Mouse (Mus musculus) embryonic facial prominence, embryonic 12.5 days (tissue): ENCODE results near the gene Safb. TPM values are rescaled to one million over a fixed set of nuclear protein-coding genes. Genes with fewer than 3 reads are reported as not detected.
A peak's percentile ranks its signal among the peaks of the same experiment; 100 is the strongest.
"Not testable (repeated sequence)": the region's sequence is repeated elsewhere in the genome, so short reads cannot be mapped to it uniquely, and the experiment has no call there.

Source experiments
- ATAC-seq: fragments of 200-750 bp; cut with Nextera tagmentation; 2 replicates; pipeline ENCODE4 v1.8.0; 2017; ENCODE audit not compliant: insufficient number of reproducible peaks, insufficient read depth, low FRiP score, low TSS enrichment
- H3K27ac ChIP-seq: fragments of 300-500 bp; sonication (generic); 2 replicates; pipeline ENCODE4 v1.5.1; 2016; ENCODE audit warnings: mild to moderate bottlenecking
- H3K27me3 ChIP-seq: fragments of 300-500 bp; sonication (generic); 2 replicates; pipeline ENCODE4 v1.6.1; 2016; ENCODE audit warnings: mild to moderate bottlenecking, moderate library complexity
- H3K36me3 ChIP-seq: fragments of 300-500 bp; sonication (generic); 2 replicates; pipeline ENCODE4 v1.6.1; 2016; ENCODE audit warnings: mild to moderate bottlenecking
- H3K4me1 ChIP-seq: fragments of 300-500 bp; sonication (generic); 2 replicates; pipeline ENCODE4 v1.6.1; 2016
- H3K4me2 ChIP-seq: fragments of 300-500 bp; sonication (generic); replicated peaks from 2 replicates; pipeline ENCODE4 v1.6.1; 2016; ENCODE audit warnings: mild to moderate bottlenecking, moderate library complexity
- H3K4me3 ChIP-seq: fragments of 300-500 bp; sonication (generic); 2 replicates; pipeline ENCODE4 v1.5.1; 2016; ENCODE audit warnings: mild to moderate bottlenecking
- H3K9ac ChIP-seq: fragments of 300-500 bp; sonication (generic); 2 replicates; pipeline ENCODE4 v1.6.1; 2016; ENCODE audit warnings: mild to moderate bottlenecking, moderate library complexity
- H3K9me3 ChIP-seq: fragments of 300-500 bp; sonication (generic); 2 replicates; pipeline ENCODE4 v1.6.1; 2016; ENCODE audit warnings: mild to moderate bottlenecking, moderate library complexity
- WGBS: fragments of 180-500 bp; shearing (Covaris S2); methylation state at CpG from one replicate; pipeline ENCODE4 v1.1.7; 2016; 5-methylcytosine and 5-hydroxymethylcytosine counted together
- polyA plus RNA-seq: library from polyadenylated mRNA; unstranded; fragments of >200 nt; fragmentation: Nextera tagmentation; extraction: Ambion mirVana; gene quantifications from 2 replicates; pipeline ENCODE4 v1.2.1, GENCODE M21; 2016

Gene Safb
- polyA plus RNA-seq, 1 experiment from 2014 or later = 157 TPM

DNA sequence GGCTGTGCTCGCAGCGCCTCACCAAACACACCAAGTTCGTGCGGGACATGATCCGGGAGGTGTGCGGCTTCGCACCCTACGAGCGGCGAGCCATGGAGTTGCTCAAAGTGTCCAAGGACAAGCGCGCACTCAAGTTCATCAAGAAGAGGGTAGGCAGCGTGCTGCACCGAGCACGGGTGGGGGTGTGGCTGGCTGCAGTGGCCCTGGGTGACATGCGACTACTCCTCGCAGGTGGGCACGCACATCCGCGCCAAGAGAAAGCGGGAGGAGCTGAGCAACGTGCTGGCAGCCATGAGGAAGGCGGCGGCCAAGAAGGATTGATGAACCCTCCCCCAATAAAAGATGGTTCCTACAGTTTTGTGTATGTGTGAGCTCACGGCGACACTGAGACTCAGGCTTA, 29.3 kb downstream of the Safb start:
- not testable (repeated sequence) for H3K27me3 ChIP-seq, ATAC-seq, H3K9me3 ChIP-seq
- under 1% methylated on average over 26 of the region's 26 CpGs for WGBS
- peak overlapping the region; percentile 96 for H3K4me2 ChIP-seq
- H3K36me3 ChIP-seq = peaks cover 47% of the 10 kb centered on the region
- peak overlapping the region; percentile 68 for H3K4me3 ChIP-seq
- peak overlapping the region; percentile 94; the same call in 1 of the 2 replicates for H3K27ac ChIP-seq
- H3K4me1 ChIP-seq = peaks cover 24% of the 10 kb centered on the region
- peak overlapping the region; percentile 83 for H3K9ac ChIP-seq

GRCm38 (mm10) chr17:56614391-56615135, 29.9 kb downstream of the Safb start:
- Histone ChIP-seq H3K27me3 (no peaks in the 10 kb centered on the region), H3K27ac (no peak overlapping the region), H3K4me3 (peak overlapping the region; percentile 68), H3K9ac (peak overlapping the region; percentile 83), H3K36me3 (peaks cover 54% of the 10 kb centered on the region), H3K4me2 (peak overlapping the region; percentile 96), H3K9me3 (no peaks in the 10 kb centered on the region), H3K4me1 (peaks cover 23% of the 10 kb centered on the region)
- no peak for ATAC-seq
- WGBS = 33% methylated on average over 14 of the region's 14 CpGs

DNA sequence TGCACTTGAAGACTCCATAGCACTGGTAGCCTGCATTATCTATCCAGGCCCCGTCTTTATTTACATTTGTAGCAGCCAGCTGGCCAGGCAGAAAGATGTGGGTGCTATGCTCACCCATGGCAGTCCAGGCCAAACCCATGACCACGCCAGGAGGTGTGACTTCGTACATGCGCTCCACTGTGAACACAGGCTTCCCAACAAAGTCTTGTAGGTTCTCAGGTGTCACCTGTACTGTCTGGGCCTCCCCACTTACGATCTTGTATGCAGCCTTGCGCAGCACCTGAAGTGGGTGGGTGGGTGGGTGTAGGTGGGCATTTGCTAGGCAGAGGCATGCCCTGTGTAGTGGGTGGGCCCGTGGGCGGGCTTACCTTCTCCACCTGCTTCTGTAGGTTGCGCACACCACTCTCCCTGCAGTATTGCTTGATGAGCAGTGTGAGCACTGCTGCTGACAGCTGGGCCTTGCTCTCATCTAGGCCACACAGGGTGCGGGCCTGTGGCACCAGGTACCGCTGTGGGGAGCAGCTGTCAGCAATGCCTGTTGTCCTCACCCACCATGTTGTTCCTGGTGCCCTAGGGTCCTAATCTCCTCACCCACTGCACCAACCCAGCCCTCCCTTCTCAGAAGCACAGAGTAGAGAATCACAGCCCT, 30.6 kb downstream of the Safb start:
- H3K36me3 ChIP-seq = peaks cover 61% of the 10 kb centered on the region
- peak overlapping the region; percentile 83 for H3K9ac ChIP-seq
- no peaks in the 10 kb centered on the region for H3K9me3 ChIP-seq
- WGBS = 87% methylated on average over 11 of the region's 11 CpGs
- H3K4me1 ChIP-seq = peaks cover 22% of the 10 kb centered on the region
- peak overlapping the region; percentile 68 for H3K4me3 ChIP-seq
- ATAC-seq = no peak
- no peak overlapping the region for H3K27ac ChIP-seq
- H3K4me2 ChIP-seq = peak overlapping the region; percentile 96
- no peaks in the 10 kb centered on the region for H3K27me3 ChIP-seq

DNA sequence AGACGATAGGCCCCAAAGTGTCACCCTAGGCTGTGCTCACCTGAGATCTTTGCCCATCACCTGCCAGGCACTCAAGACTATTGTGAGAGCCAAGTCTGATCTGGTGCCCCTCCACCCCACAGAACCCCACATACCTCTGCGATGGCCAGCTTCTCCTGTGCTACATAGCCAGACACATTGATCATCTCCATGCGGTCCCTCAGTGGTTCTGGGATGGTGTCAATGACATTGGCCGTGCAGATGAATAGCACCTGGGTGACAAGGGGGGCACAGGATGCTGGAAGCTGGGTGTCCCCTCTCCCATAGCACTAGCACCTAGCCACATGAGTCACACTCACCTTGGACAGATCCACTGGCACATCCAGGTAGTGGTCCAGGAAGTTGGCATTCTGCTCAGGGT, 31.2 kb downstream of the Safb start:
- peaks cover 18% of the 10 kb centered on the region for H3K4me1 ChIP-seq
- no peak overlapping the region for H3K4me2 ChIP-seq
- WGBS = 93% methylated on average over 4 of the region's 4 CpGs
- no peaks in the 10 kb centered on the region for H3K9me3 ChIP-seq
- H3K4me3 ChIP-seq = no peak overlapping the region
- ATAC-seq = no peak
- H3K9ac ChIP-seq = no peak overlapping the region
- peaks cover 66% of the 10 kb centered on the region for H3K36me3 ChIP-seq
- no peaks in the 10 kb centered on the region for H3K27me3 ChIP-seq
- no peak overlapping the region for H3K27ac ChIP-seq

- Histone ChIP-seq H3K4me1 (peaks cover 18% of the 10 kb centered on the region), H3K4me2 (no peak overlapping the region), H3K36me3 (peaks cover 74% of the 10 kb centered on the region), H3K27me3 (no peaks in the 10 kb centered on the region), H3K4me3 (no peak overlapping the region), H3K9ac (no peak overlapping the region), H3K9me3 (no peaks in the 10 kb centered on the region), H3K27ac (no peak overlapping the region)
- WGBS = 77% methylated on average over 3 of the region's 3 CpGs
- ATAC-seq = no peak
These were observed 32.1 kb downstream of the Safb start for GRCm38 (mm10) chr17:56616725-56617124.

GRCm38 (mm10) chr17:56617628-56618027, 33.0 kb downstream of the Safb start:
- WGBS = 92% methylated on average over 8 of the region's 8 CpGs
- no peaks in the 10 kb centered on the region for H3K27me3 ChIP-seq
- peaks cover 83% of the 10 kb centered on the region for H3K36me3 ChIP-seq
- no peak overlapping the region for H3K4me3 ChIP-seq
- H3K4me2 ChIP-seq = no peak overlapping the region
- H3K27ac ChIP-seq = no peak overlapping the region
- 0 out of 2 replicates have a peak overlapping the region, but pooled peaks have one; percentile 7 for H3K9ac ChIP-seq
- ATAC-seq = no peak
- H3K9me3 ChIP-seq = no peaks in the 10 kb centered on the region
- peaks cover 15% of the 10 kb centered on the region for H3K4me1 ChIP-seq

DNA sequence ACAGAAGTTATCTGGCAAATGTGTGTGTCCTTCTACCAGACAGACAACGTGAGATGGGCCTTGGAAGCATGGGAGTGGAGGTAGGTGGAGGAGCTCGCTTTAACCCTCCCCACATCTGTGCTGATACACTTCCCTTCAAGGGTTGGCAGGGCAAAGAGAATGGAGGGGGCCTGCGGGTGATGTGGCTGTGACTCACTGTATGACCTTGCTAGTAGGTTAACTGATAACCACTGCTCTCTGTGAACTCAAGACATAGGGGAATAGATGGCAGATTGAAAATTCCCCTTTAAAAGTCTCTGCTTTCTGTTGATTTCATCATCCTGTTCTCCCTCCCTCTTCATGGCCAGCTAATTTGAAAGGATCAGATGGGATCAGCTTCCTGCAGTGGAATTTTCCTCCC, 40.9 kb downstream of the Safb start:
- no peak for ATAC-seq
- no peaks in the 10 kb centered on the region for H3K27me3 ChIP-seq
- no peaks in the 10 kb centered on the region for H3K9me3 ChIP-seq
- peak overlapping the region; percentile 94; the same call in 1 of the 2 replicates for H3K4me2 ChIP-seq
- H3K4me3 ChIP-seq = peak overlapping the region; percentile 96; the same call in 1 of the 2 replicates
- H3K36me3 ChIP-seq = peaks cover 29% of the 10 kb centered on the region
- 70% methylated on average over 3 of the region's 3 CpGs for WGBS
- no peak overlapping the region for H3K27ac ChIP-seq
- peaks cover 17% of the 10 kb centered on the region for H3K4me1 ChIP-seq
- no peak overlapping the region for H3K9ac ChIP-seq

DNA sequence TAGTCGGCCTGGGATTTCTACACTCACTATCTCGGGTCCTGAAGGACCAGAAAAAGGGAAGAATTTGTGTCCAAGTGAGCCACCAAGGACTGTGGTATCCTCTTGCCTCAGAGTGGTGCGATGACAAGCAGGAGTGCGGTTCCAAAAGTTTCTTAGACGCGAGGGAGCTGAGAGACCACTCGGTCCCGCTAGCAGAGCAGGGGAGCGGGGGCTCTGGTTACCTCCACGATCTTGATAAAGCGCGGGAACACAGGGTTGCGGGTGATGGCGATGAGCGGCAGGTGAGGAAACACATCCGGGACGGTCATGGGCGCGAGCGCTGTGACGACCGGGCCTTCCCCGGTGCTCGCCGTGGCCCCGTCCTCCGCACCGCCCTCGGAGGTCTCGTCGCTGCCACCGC, 41.6 kb downstream of the Safb start:
- WGBS = under 1% methylated on average over 24 of the region's 32 CpGs
- H3K4me1 ChIP-seq = peaks cover 17% of the 10 kb centered on the region

GRCm38 (mm10) chr17:56626754-56627470, 42.3 kb downstream of the Safb start, which contains the start of gene Lonp1:
Lonp1 (minus strand) TSS chr17:56626887.
- H3K27ac ChIP-seq = peak within 1 kb of the TSS; percentile 80
- peaks cover 17% of the 10 kb centered on the region for H3K4me1 ChIP-seq
- H3K4me3 ChIP-seq = peak within 1 kb of the TSS; percentile 96
- no peaks in the 10 kb centered on the region for H3K27me3 ChIP-seq
- peak within 1 kb of the TSS; percentile 92 for H3K9ac ChIP-seq
- under 1% methylated on average over 51 of the region's 51 CpGs for WGBS
- peak within 1 kb of the TSS; percentile 94 for H3K4me2 ChIP-seq
- ATAC-seq = peak; percentile 87
- H3K9me3 ChIP-seq = no peaks in the 10 kb centered on the region
- peaks cover 16% of the 10 kb centered on the region for H3K36me3 ChIP-seq

More for the DNA sequence above, 41.6 kb downstream of the Safb start:
- H3K9me3 ChIP-seq = no peaks in the 10 kb centered on the region
- peak overlapping the region; percentile 92 for H3K9ac ChIP-seq
- H3K27ac ChIP-seq = peak overlapping the region; percentile 70; the same call in 1 of the 2 replicates
- H3K4me3 ChIP-seq = peak overlapping the region; percentile 96
- H3K4me2 ChIP-seq = peak overlapping the region; percentile 94
- no peak for ATAC-seq
- H3K27me3 ChIP-seq = no peaks in the 10 kb centered on the region
- H3K36me3 ChIP-seq = peaks cover 22% of the 10 kb centered on the region

DNA sequence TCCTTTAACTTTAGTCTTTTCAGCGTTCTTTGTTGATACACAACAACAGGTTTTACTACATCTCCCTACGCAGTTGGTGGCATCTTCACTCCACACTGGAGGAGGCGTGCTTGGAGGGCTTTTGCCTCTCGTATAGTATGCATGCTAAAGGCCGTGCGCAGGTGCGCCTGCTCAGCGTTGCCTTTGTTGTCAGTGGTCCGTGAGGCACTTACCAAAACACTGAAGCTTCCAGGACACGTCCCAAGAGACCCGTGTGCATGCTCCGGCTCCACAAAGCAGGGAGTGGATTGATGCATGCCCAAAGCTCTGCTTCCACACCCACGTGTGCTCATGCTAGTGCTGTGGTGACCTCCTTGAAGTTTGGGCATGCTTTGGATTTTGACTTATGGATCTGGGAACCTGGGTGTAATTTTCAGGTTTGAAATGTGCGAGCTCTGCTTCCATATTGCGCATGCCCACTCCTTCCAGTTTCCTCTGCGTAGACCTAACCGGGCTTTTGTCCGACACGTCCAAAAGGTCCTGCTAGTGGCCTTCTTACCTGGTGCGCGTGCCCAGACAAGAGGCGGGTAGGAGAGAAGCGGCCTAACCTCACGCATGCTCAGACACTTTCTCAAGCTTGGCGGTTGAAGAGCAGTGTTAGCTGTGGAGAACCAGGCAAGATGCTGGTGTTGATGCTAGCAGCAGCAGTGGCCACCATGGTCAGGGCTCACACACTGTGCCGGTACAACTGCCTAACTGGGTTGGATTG, 43.1 kb downstream of the Safb start, which contains the start of gene Catsperd:
Gene Catsperd (plus strand): TSS at position 614 of the 748 bp plus-strand sequence.
- WGBS = 12% methylated on average over 26 of the region's 26 CpGs
- H3K27me3 ChIP-seq = no peaks in the 10 kb centered on the region
- peak; percentile 58 for ATAC-seq
- H3K27ac ChIP-seq = peak within 1 kb of the TSS; percentile 80
- H3K4me1 ChIP-seq = peaks cover 17% of the 10 kb centered on the region
- peak within 1 kb of the TSS; percentile 35 for H3K9ac ChIP-seq
- peaks cover 8% of the 10 kb centered on the region for H3K36me3 ChIP-seq
- H3K4me2 ChIP-seq = peak within 1 kb of the TSS; percentile 94
- H3K9me3 ChIP-seq = no peaks in the 10 kb centered on the region
- H3K4me3 ChIP-seq = peak within 1 kb of the TSS; percentile 96
